Mouse (Mus musculus) liver, embryonic 11.5 days (tissue): ENCODE results near the gene Mtnr1a. TPM values are rescaled to one million over a fixed set of nuclear protein-coding genes. Genes with fewer than 3 reads are reported as not detected.
A peak's percentile ranks its signal among the peaks of the same experiment; 100 is the strongest.
"Not testable (repeated sequence)": the region's sequence is repeated elsewhere in the genome, so short reads cannot be mapped to it uniquely, and the experiment has no call there.

Experiments
- ATAC-seq: fragments of 200-750 bp; cut with Nextera tagmentation; replicated peaks from 2 replicates; pipeline ENCODE4 v1.8.0; 2017; ENCODE audit warnings: moderate number of reproducible peaks, mild to moderate bottlenecking, moderate TSS enrichment, moderate library complexity; ENCODE audit not compliant: low FRiP score
- DNase-seq: peaks from one replicate; pipeline ENCODE4 v3.0.0-alpha.2; 2017; ENCODE audit warnings: low spot score
- H3K27ac ChIP-seq: fragments of 300-500 bp; sonication (generic); 2 replicates; pipeline ENCODE4 v1.5.1; 2014; ENCODE audit warnings: mild to moderate bottlenecking, low read depth, low read length, control low read depth
- H3K27me3 ChIP-seq: fragments of 300-500 bp; sonication (generic); replicated peaks from 2 replicates; pipeline ENCODE4 v1.6.1; 2014; ENCODE audit warnings: low read length, mixed read lengths; ENCODE audit not compliant: control insufficient read depth, insufficient read depth
- H3K36me3 ChIP-seq: fragments of 300-500 bp; sonication (generic); 2 replicates; pipeline ENCODE4 v1.6.1; 2014; ENCODE audit warnings: mild to moderate bottlenecking, low read length, moderate library complexity, mixed read lengths; ENCODE audit not compliant: control insufficient read depth, insufficient read depth
- H3K4me1 ChIP-seq: fragments of 300-500 bp; sonication (generic); replicated peaks from 2 replicates; pipeline ENCODE4 v1.6.1; 2014; ENCODE audit warnings: low read length, mixed read lengths; ENCODE audit not compliant: control insufficient read depth, insufficient read depth
- H3K4me2 ChIP-seq: fragments of 300-500 bp; sonication (generic); 2 replicates; pipeline ENCODE4 v1.6.1; 2014; ENCODE audit warnings: mild to moderate bottlenecking, control low read depth, moderate library complexity
- H3K4me3 ChIP-seq: fragments of 300-500 bp; sonication (generic); 2 replicates; pipeline ENCODE4 v1.5.1; 2014; ENCODE audit warnings: low read depth, low read length, control low read depth
- H3K9ac ChIP-seq: fragments of 300-500 bp; sonication (generic); 2 replicates; pipeline ENCODE4 v1.6.1; 2014; ENCODE audit warnings: low read depth, low read length, control low read depth
- H3K9me3 ChIP-seq: fragments of 300-500 bp; sonication (generic); 2 replicates; pipeline ENCODE4 v1.6.1; 2016; ENCODE audit warnings: low read length, inconsistent platforms, mixed read lengths; ENCODE audit not compliant: control insufficient read depth
- WGBS: fragments of 180-500 bp; shearing (Covaris S2); extraction: QIAGEN DNeasy Blood & Tissue Kit; methylation state at CpG from one replicate; pipeline ENCODE4 v1.1.7; 2014; 5-methylcytosine and 5-hydroxymethylcytosine counted together
- polyA plus RNA-seq: library from polyadenylated mRNA; unstranded; fragments of >200 nt; fragmentation: Nextera tagmentation; extraction: Ambion mirVana; gene quantifications from 2 replicates; pipeline ENCODE4 v1.2.1, GENCODE M21; 2014

Gene Mtnr1a
- polyA plus RNA-seq, 1 experiment from 2014 or later, result not detected

DNA sequence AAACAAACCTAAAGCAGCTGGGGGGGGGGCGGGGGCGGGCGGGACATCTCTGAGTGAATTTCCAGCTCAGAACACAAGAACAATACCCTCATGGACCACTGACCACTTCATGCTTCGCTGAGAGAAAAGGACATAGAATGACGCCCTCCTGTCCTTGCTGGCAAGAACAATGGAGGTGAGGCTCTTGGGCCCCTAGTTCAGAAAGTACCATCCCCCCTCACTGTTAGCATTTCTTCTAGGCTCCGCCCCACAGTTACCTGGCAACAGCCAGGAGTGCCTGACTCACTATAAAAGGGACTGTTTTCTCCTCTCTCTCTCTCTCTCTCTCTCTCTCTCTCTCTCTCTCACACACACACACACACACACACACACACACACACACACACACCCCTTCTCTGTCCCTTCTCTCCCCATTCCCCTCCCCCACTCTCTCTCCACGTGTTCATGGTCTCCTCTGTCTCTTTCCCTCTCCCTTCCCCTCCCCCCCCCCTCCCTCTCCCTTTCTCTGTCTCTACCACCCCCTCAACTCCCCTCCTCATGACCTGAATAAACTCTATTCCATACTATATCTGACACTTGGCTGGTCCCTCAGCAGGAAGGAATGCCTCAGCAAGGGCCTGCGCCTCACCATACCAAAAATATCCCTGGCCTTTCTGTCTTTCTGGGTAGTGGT, 4.6 kb upstream of the Mtnr1a start:
- WGBS, result 62% methylated on average over 8 of the region's 8 CpGs
- no peak overlapping the region for H3K27ac ChIP-seq
- H3K4me2 ChIP-seq, result no peak overlapping the region
- H3K36me3 ChIP-seq, result no peaks in the 10 kb centered on the region
- no peaks in the 10 kb centered on the region for H3K4me1 ChIP-seq
- ATAC-seq (no peak; the same call in 1 of the 2 replicates), DNase-seq (no peak)
- H3K9me3 ChIP-seq, result no peaks in the 10 kb centered on the region
- no peak overlapping the region for H3K4me3 ChIP-seq
- no peak overlapping the region for H3K9ac ChIP-seq
- H3K27me3 ChIP-seq, result peaks cover 3% of the 10 kb centered on the region; the same call in 1 of the 2 replicates

DNA sequence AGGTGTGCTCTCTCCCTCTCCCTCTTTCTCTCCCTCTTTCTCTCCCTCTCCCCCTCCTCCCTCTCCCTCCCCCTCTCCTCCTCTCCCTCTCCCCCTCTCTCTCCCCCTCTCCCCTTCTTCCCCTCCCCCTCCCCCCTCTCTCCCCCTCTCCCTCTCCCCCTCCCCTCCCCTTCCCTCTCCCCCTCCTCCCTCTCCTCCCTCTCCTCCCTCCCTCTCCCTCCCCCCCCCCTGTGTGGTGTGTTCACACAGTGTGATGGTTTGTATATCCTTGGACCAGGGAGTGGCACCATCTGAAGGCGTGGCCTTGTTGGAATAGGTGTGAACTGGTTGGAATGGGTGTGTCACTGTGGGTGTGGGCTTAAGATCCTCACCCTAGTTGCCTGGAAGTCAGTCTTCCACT, 3.5 kb upstream of the Mtnr1a start:
- H3K27me3 ChIP-seq, H3K4me1 ChIP-seq, H3K36me3 ChIP-seq, H3K4me3 ChIP-seq, H3K27ac ChIP-seq, DNase-seq, H3K9me3 ChIP-seq, H3K4me2 ChIP-seq, H3K9ac ChIP-seq, ATAC-seq: not testable (repeated sequence)
- 80% methylated on average over 1 of the region's 1 CpGs for WGBS

DNA sequence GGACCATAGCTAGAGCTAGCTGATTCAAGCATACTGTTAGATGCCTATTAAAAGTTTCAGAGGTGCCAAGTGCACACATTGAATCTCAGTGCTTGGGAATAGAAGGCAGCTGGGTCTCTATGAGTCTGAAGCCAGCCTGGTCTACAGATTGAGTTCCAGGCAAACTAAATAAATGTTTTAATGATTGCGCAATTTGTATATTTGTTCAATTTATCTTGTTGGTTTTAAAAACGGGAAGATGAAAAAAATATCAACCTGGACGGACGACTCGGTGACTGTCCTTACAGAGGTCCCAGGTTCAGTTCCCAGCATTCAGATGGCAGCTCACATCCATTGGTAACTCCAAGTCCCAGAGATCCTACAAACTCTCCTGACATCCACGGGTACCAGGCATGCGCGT, 2.0 kb downstream of the Mtnr1a start:
- Histone ChIP-seq H3K9me3 (no peaks in the 10 kb centered on the region), H3K4me1 (no peaks in the 10 kb centered on the region), H3K36me3 (no peaks in the 10 kb centered on the region), H3K4me3 (no peak overlapping the region), H3K27me3 (peaks cover 3% of the 10 kb centered on the region; the same call in 1 of the 2 replicates), H3K27ac (no peak overlapping the region), H3K4me2 (no peak overlapping the region), H3K9ac (no peak overlapping the region)
- WGBS, result 84% methylated on average over 8 of the region's 8 CpGs
- ATAC-seq (no peak), DNase-seq (no peak)

DNA sequence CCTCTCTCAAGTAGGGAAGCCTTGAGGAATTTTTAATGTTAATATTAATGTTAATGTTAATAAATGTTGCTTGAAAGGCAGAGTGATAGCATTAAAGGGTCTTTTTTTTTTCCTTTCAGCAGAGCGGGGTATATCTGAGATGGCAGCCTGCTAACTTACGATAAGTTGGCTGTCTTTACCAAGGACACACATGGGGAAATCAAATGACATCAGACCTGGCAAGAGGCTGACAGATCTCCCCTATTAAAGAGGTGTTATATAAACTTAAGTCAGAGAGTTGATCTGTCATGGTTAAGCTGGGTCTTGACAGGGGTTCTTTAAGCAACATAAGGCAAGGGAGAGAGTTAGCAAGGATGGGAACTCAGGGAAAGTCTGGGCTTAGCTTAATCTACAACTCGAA, 11.9 kb downstream of the Mtnr1a start:
- Histone ChIP-seq H3K4me3 (no peak overlapping the region), H3K27ac (no peak overlapping the region), H3K4me1 (no peaks in the 10 kb centered on the region), H3K36me3 (no peaks in the 10 kb centered on the region), H3K9ac (no peak overlapping the region), H3K9me3 (no peaks in the 10 kb centered on the region), H3K27me3 (no peaks in the 10 kb centered on the region), H3K4me2 (no peak overlapping the region)
- no peak for DNase-seq
- no peak for ATAC-seq
- 77% methylated on average over 3 of the region's 3 CpGs for WGBS

DNA sequence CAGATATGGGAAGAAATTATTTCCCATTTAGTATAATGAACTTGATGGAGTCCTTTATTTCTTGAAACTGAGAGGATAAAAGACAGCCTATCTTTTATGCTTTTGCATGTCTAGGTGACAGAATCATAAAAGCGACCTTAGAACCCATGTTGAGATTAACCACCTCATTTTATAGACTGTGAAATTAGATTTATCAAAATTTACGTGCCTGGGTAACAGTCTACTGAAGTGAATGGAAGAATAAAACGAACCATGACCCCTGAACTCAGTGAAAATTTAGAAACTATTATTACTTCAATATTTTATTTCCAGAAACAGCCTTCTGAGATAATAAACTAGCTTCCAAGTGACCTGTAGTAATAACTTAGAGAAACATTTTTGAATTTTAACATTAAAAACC, 24.7 kb downstream of the Mtnr1a start:
- Histone ChIP-seq H3K4me2 (no peak overlapping the region), H3K27ac (no peak overlapping the region), H3K4me3 (no peak overlapping the region), H3K9ac (no peak overlapping the region), H3K36me3 (no peaks in the 10 kb centered on the region), H3K4me1 (no peaks in the 10 kb centered on the region), H3K9me3 (no peaks in the 10 kb centered on the region), H3K27me3 (no peaks in the 10 kb centered on the region)
- 65% methylated on average over 3 of the region's 3 CpGs for WGBS
- no peak for DNase-seq
- no peak for ATAC-seq

DNA sequence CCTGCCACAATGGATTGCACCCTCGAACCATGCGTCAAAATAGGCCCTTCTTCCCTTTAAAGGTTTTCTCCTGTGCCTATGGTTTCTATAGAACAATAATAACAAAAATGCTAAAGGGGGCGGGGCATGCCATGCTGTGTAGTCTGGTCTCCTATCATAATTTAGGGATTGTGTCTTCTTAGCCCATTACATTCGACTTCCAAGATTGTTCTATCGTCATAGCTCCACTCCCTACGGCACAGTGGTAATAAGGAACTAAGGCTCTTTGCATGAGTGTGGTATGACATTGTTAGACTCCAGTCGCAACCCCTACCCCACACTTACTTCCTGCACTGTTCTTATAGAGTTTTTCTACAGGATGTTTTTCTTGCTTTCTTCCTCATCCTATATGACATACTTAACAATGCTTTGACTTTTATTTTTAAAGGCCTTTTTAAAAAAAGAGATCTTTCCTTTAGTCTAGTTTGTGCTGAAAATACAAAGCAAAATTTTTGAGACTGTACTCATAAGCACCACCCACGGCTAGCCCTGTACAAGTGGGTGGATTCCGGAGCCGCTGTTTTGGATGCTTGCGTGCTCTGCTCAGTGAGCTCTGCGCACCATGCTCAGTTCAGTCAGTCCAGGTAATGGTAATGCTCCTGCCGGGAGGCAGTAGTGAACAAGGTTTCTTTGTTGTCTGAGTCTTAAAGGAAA, 40.6 kb downstream of the Mtnr1a start:
- Histone ChIP-seq H3K9ac (no peak overlapping the region), H3K36me3 (no peaks in the 10 kb centered on the region), H3K27me3 (peaks cover 4% of the 10 kb centered on the region; the same call in 1 of the 2 replicates), H3K9me3 (no peaks in the 10 kb centered on the region), H3K4me3 (no peak overlapping the region), H3K4me1 (no peaks in the 10 kb centered on the region), H3K4me2 (peak overlapping the region; percentile 50), H3K27ac (no peak overlapping the region)
- DNase-seq, result no peak
- WGBS, result 36% methylated on average over 13 of the region's 13 CpGs
- ATAC-seq, result no peak

DNA sequence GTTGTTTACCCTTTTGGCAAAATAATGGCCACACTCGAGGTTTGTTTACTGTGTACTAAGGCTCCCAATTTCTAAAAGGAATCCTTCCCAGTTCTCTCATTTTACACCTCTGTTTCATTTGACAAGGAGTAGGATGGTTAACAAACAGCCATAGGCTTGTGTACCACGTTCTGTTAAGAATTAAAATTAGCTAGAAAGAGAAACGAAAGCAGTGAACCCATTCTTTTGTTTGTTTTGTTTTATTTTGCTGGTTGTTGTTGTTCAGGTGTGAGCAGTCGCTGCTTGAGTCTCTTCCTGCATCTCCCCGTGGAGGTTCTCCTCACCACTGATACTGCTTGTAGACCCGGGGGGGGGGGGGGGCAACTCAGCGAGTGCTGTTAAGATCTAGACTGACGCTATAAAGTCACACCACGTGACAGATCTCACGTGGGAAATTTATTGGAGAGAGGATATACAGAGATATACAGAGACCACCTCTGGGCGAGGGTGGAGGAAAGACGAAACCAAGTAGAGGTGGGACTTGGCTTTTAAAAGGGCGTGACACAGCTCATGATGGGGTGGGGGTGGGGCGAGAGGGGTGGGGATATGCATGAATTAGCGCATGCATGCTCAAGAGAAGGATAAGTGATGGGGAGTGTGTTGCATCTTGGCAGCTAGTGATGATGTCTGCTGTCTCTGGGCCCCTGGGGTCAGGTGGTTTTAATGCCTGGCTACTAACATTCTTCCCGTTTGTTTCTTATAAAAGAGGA, 41.3 kb downstream of the Mtnr1a start:
- 7% methylated on average over 16 of the region's 16 CpGs for WGBS
- ATAC-seq, result no peak
- Histone ChIP-seq H3K9me3 (no peaks in the 10 kb centered on the region), H3K9ac (no peak overlapping the region), H3K27me3 (peaks cover 4% of the 10 kb centered on the region; the same call in 1 of the 2 replicates), H3K4me2 (peak overlapping the region; percentile 50), H3K36me3 (no peaks in the 10 kb centered on the region), H3K27ac (no peak overlapping the region), H3K4me3 (0 out of 2 replicates have a peak overlapping the region, but pooled peaks have one; percentile 3), H3K4me1 (no peaks in the 10 kb centered on the region)
- DNase-seq, result no peak

DNA sequence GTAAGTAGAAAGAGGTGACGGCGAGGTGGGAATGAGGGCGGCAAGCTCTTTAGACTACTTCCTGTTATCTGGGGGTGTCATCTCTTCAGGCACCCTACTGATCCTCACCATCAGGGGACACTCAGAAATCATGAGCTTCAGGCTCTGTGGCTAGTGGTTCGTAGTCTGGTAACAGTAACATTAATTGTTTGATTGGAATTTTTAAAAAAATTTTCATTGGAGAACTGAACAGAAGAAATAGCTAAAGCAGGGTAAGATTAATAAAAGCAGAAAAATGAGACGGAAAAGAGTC, 41.8 kb downstream of the Mtnr1a start:
- 36% methylated on average over 5 of the region's 5 CpGs for WGBS
- ATAC-seq, result no peak
- DNase-seq, result no peak
- no peaks in the 10 kb centered on the region for H3K9me3 ChIP-seq
- H3K9ac ChIP-seq, result no peak overlapping the region
- no peaks in the 10 kb centered on the region for H3K4me1 ChIP-seq
- H3K4me2 ChIP-seq, result no peak overlapping the region
- H3K36me3 ChIP-seq, result no peaks in the 10 kb centered on the region
- peaks cover 4% of the 10 kb centered on the region; the same call in 1 of the 2 replicates for H3K27me3 ChIP-seq
- no peak overlapping the region for H3K27ac ChIP-seq
- no peak overlapping the region for H3K4me3 ChIP-seq
